Mouse (Mus musculus): ENCODE data around the gene Uba3.

Gene Uba3

GRCm38 (mm10) chr6:97210191-97210961 is 4.9 kb upstream of the Uba3 start, which contains the start of gene Arl6ip5:
TSS of gene Arl6ip5 (plus strand) at chr6:97210689.
- peak; percentile 64 to 90 for DNase-seq (ENCODE audit: low spot score in 2 of 2)

GRCm38 (mm10) chr6:97209751-97210150 is 4.3 kb upstream of the Uba3 start:
- DNase-seq (ENCODE audit: low spot score in 2 of 2), result no peak

- no peak for DNase-seq (ENCODE audit: low spot score in 2 of 2)
Observed at GRCm38 (mm10) chr6:97209201-97209600, 3.8 kb upstream of the Uba3 start.

- no peak for DNase-seq (ENCODE audit: low spot score in 2 of 2)
Observed at GRCm38 (mm10) chr6:97208406-97208805, 3.0 kb upstream of the Uba3 start.

- DNase-seq (ENCODE audit: low spot score in 2 of 2), result no peak
Observed at GRCm38 (mm10) chr6:97207085-97207484, 1.6 kb upstream of the Uba3 start.

GRCm38 (mm10) chr6:97204952-97205351 is 495 bp downstream of the Uba3 start:
- no peak for DNase-seq (ENCODE audit: low spot score in 2 of 2)

- no peak for DNase-seq (ENCODE audit: low spot score in 2 of 2)
Observed at GRCm38 (mm10) chr6:97204252-97204869, 1.1 kb downstream of the Uba3 start.

GRCm38 (mm10) chr6:97202477-97202876 is 3.0 kb downstream of the Uba3 start:
- DNase-seq (ENCODE audit: low spot score in 2 of 2), result no peak

- no peak for DNase-seq (ENCODE audit: low spot score in 2 of 2)
Observed at GRCm38 (mm10) chr6:97200437-97200836, 5.0 kb downstream of the Uba3 start.

GRCm38 (mm10) chr6:97179367-97179828 is 26.0 kb downstream of the Uba3 start:
- DNase-seq (ENCODE audit: low spot score in 2 of 2), result peak in 1 of 2 experiments; percentile 44

GRCm38 (mm10) chr6:97178491-97179366 is 26.7 kb downstream of the Uba3 start, which contains the start of gene Tmf1:
TSS of gene Tmf1 (minus strand) at chr6:97179122.
- peak; percentile 86 to 95 for DNase-seq (ENCODE audit: low spot score in 2 of 2)

GRCm38 (mm10) chr6:97175716-97176115 is 29.7 kb downstream of the Uba3 start:
- DNase-seq (ENCODE audit: low spot score in 2 of 2), result no peak

GRCm38 (mm10) chr6:97150156-97150555 is 55.3 kb downstream of the Uba3 start:
- no peak for DNase-seq (ENCODE audit: low spot score in 2 of 2)

GRCm38 (mm10) chr6:97149721-97150120 is 55.7 kb downstream of the Uba3 start:
- DNase-seq (ENCODE audit: low spot score in 2 of 2), result no peak

GRCm38 (mm10) chr6:97148383-97149251 is 56.8 kb downstream of the Uba3 start, which contains the start of gene Eogt:
TSS of gene Eogt (minus strand) at chr6:97149182.
- peak in 1 of 2 experiments; percentile 65 for DNase-seq (ENCODE audit: low spot score in 2 of 2)

GRCm38 (mm10) chr6:97147755-97148382 is 57.6 kb downstream of the Uba3 start:
- peak in 1 of 2 experiments; percentile 19 for DNase-seq (ENCODE audit: low spot score in 2 of 2)

GRCm38 (mm10) chr6:97145156-97145555 is 60.3 kb downstream of the Uba3 start:
- DNase-seq (ENCODE audit: low spot score in 2 of 2), result no peak

- no peak for DNase-seq (ENCODE audit: low spot score in 2 of 2)
Observed at GRCm38 (mm10) chr6:97144359-97144758, 61.1 kb downstream of the Uba3 start.

GRCm38 (mm10) chr6:97142611-97143010 is 62.8 kb downstream of the Uba3 start:
- DNase-seq (ENCODE audit: low spot score in 2 of 2), result no peak

- DNase-seq (ENCODE audit: low spot score in 2 of 2), result no peak
Observed at GRCm38 (mm10) chr6:97141811-97142210, 63.6 kb downstream of the Uba3 start.

All from left cerebral cortex, adult 9 months (tissue).